Mouse (Mus musculus): ENCODE data around the gene Gramd1b. TPM values are rescaled to one million over a fixed set of nuclear protein-coding genes. Genes with fewer than 3 reads are reported as not detected.
A peak's percentile ranks its signal among the peaks of the same experiment; 100 is the strongest.

Gene Gramd1b
- polyA plus RNA-seq, 1 experiment from 2014 or later, result 1.3 TPM

DNA sequence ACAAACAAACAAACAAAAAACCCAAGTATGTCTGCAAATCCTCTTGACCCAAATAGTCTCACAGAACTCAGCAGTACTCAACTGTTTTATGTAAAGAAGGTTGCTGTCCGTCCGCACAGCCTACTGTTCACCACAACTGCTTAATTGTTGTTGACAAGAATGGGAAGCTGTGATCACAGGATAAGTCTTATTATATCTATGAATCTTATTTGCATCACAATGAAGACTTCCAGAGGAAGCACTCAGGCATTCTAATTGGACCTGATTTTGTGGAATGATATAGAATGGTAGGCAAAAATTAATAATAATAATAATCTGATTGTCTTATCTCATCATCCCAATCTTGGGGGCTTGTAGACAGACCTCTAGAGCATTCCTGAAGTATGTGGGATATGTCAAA lies 181.1 kb downstream of the Gramd1b start:
- H3K27me3 ChIP-seq (ENCODE audit: control insufficient read depth, insufficient read depth, low read depth, low read length), result no peaks in the 10 kb centered on the region
- 62% methylated on average over 2 of the region's 2 CpGs for WGBS (ENCODE audit: insufficient replicate concordance)
- no peak for ATAC-seq (ENCODE audit: low read depth)

DNA sequence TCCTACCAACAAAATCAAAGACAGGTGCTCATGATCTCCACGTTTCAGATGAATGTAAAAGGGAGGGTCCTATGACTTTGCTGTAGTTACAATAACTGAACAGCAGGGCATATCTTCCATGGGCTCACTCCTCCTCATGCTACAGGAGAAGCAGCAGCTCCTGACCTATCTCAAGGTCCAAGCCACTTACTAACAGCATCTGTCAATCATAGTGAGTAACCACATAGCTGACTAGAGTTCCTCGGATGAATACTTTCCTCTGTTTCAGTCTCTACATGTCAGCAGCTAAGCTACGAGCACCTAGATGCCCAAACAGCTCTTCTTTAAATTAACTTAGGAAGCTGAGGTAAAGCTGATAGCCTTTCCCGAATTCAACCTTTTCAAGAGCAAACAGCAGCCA lies 181.6 kb downstream of the Gramd1b start:
- 36% methylated on average over 4 of the region's 4 CpGs for WGBS (ENCODE audit: insufficient replicate concordance)
- no peak overlapping the region for H3K27ac ChIP-seq (ENCODE audit: low read length)
- no peak overlapping the region for H3K4me3 ChIP-seq (ENCODE audit: low read depth, low read length)
- H3K36me3 ChIP-seq (ENCODE audit: control insufficient read depth, insufficient read depth), result no peaks in the 10 kb centered on the region
- no peak overlapping the region for H3K9ac ChIP-seq (ENCODE audit: low read depth, low read length)
- no peaks in the 10 kb centered on the region for H3K4me1 ChIP-seq (ENCODE audit: control insufficient read depth, low read depth, low read length)
- H3K4me2 ChIP-seq (ENCODE audit: low read depth, low read length), result no peak overlapping the region
- H3K9me3 ChIP-seq (replicated peaks; ENCODE audit: control insufficient read depth, low read length), result no peaks in the 10 kb centered on the region
- ATAC-seq (ENCODE audit: low read depth), result no peak
- no peaks in the 10 kb centered on the region for H3K27me3 ChIP-seq (ENCODE audit: control insufficient read depth, insufficient read depth, low read depth, low read length)

More for the DNA sequence above, 181.1 kb downstream of the Gramd1b start:
- H3K4me3 ChIP-seq (ENCODE audit: low read depth, low read length), result no peak overlapping the region
- no peaks in the 10 kb centered on the region for H3K36me3 ChIP-seq (ENCODE audit: control insufficient read depth, insufficient read depth)
- H3K9ac ChIP-seq (ENCODE audit: low read depth, low read length), result no peak overlapping the region
- no peak overlapping the region for H3K27ac ChIP-seq (ENCODE audit: low read length)
- H3K4me1 ChIP-seq (ENCODE audit: control insufficient read depth, low read depth, low read length), result no peaks in the 10 kb centered on the region
- H3K4me2 ChIP-seq (ENCODE audit: low read depth, low read length), result no peak overlapping the region
- no peaks in the 10 kb centered on the region for H3K9me3 ChIP-seq (replicated peaks; ENCODE audit: control insufficient read depth, low read length)

DNA sequence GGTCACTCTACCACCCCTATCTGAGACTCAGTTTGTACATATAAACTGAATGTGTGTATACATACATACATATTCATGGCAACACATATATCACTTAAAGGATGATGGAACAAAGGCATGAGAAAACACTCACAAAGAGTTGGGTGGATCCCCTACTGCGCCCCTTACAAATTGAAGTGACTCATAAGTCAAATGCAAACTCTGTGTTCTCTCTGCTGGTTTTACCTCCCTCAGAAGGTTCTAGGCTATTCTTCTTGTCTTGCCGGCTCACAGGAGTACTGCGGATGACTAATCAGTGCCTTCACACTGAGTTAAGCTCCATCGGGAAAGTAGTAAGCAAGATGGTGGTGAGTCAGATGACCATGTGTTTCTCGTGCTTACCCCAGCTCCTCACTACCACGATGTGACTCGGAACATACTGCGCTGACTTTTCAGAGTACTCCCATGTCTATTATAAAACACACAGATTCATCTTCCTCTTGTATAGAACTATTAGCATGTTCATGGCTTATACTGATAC lies 182.4 kb downstream of the Gramd1b start:
- H3K4me1 ChIP-seq (ENCODE audit: control insufficient read depth, low read depth, low read length), result no peaks in the 10 kb centered on the region
- no peaks in the 10 kb centered on the region for H3K36me3 ChIP-seq (ENCODE audit: control insufficient read depth, insufficient read depth)
- H3K9ac ChIP-seq (ENCODE audit: low read depth, low read length), result no peak overlapping the region
- no peaks in the 10 kb centered on the region for H3K27me3 ChIP-seq (ENCODE audit: control insufficient read depth, insufficient read depth, low read depth, low read length)
- H3K4me3 ChIP-seq (ENCODE audit: low read depth, low read length), result no peak overlapping the region
- WGBS (ENCODE audit: insufficient replicate concordance), result 80% methylated on average over 8 of the region's 8 CpGs
- ATAC-seq (ENCODE audit: low read depth), result no peak
- no peaks in the 10 kb centered on the region for H3K9me3 ChIP-seq (replicated peaks; ENCODE audit: control insufficient read depth, low read length)
- no peak overlapping the region for H3K27ac ChIP-seq (ENCODE audit: low read length)
- H3K4me2 ChIP-seq (ENCODE audit: low read depth, low read length), result no peak overlapping the region

DNA sequence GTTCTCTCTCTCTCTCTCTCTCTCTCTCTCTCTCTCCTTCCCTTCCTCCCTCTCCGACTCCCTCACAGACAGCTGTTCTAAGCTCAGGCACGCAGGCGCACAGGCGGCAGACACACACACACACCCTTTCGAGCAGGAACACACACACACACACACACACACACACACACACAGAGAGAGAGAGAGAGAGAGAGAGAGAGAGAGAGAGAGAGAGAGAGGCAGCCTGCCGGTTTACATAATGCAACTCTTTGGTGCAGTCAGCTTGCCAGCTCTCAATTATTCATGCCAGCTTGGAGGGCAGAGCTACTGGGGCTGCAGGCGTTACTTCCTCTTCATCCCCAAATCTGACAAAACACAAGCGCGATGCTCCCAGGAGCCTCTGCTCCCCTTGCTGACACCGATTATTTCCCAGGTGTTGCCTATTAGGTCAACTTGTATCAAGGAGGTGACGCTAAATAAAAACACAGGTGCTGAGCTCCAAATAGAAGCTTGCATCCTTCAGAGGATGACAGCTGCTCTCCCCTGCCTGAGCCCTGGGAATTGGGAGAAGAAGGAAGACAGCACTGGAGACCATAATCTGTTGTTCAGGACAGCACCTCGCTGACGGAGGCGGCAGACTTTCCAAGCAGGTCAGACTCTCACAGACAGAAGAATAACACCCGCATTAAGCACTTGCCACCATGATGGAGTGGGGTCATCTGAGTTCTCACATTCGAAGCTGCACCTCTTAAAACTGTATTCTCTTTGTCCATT lies 184.8 kb downstream of the Gramd1b start:
- no peaks in the 10 kb centered on the region for H3K4me1 ChIP-seq (ENCODE audit: control insufficient read depth, low read depth, low read length)
- no peak for ATAC-seq (ENCODE audit: low read depth)
- peak overlapping the region; percentile 17; the same call in 1 of the 2 replicates for H3K4me2 ChIP-seq (ENCODE audit: low read depth, low read length)
- WGBS (ENCODE audit: insufficient replicate concordance), result 23% methylated on average over 16 of the region's 16 CpGs
- no peak overlapping the region for H3K4me3 ChIP-seq (ENCODE audit: low read depth, low read length)
- H3K9ac ChIP-seq (ENCODE audit: low read depth, low read length), result no peak overlapping the region
- H3K27ac ChIP-seq (ENCODE audit: low read length), result no peak overlapping the region
- no peaks in the 10 kb centered on the region for H3K36me3 ChIP-seq (ENCODE audit: control insufficient read depth, insufficient read depth)
- H3K9me3 ChIP-seq (replicated peaks; ENCODE audit: control insufficient read depth, low read length), result no peaks in the 10 kb centered on the region
- no peaks in the 10 kb centered on the region for H3K27me3 ChIP-seq (ENCODE audit: control insufficient read depth, insufficient read depth, low read depth, low read length)

DNA sequence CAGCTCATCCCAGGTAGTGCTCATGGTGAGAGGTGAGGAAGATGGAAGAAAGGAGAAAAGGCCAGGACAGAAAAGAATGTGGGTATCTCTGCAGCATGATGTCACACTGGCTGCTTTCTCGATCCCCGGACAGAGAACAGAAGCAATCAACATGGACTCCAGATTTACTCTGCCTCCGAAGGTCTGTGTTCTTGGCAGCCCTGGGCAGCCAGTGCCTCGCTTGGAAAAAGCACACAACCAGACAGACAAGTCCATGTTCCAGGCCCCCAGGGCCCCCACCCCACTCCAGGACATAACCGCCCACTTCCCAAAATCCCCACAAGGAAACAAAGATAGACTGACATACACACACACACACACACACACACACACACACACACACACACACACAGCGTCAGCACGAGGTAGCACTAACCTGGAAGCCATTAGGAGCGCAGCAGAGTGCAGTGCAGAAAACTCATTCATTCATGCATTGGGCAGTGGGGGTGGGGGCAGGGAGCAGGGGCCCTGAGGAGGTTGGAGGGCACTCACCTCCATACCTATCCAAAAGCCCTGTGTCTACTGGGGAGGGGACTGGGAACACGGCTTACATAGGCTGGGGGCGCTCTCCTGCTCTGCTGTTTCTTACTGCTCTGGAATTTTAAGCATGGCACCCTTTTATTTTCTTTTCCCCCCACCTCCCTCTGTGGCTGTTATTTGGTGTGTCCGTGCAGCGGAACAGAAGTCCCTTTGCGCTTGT lies 185.5 kb downstream of the Gramd1b start:
- H3K4me3 ChIP-seq (ENCODE audit: low read depth, low read length), result no peak overlapping the region
- H3K4me1 ChIP-seq (ENCODE audit: control insufficient read depth, low read depth, low read length), result no peaks in the 10 kb centered on the region
- no peaks in the 10 kb centered on the region for H3K36me3 ChIP-seq (ENCODE audit: control insufficient read depth, insufficient read depth)
- no peaks in the 10 kb centered on the region for H3K27me3 ChIP-seq (ENCODE audit: control insufficient read depth, insufficient read depth, low read depth, low read length)
- H3K27ac ChIP-seq (ENCODE audit: low read length), result no peak overlapping the region
- peak overlapping the region; percentile 17 for H3K4me2 ChIP-seq (ENCODE audit: low read depth, low read length)
- 37% methylated on average over 12 of the region's 13 CpGs for WGBS (ENCODE audit: insufficient replicate concordance)
- H3K9ac ChIP-seq (ENCODE audit: low read depth, low read length), result no peak overlapping the region
- H3K9me3 ChIP-seq (replicated peaks; ENCODE audit: control insufficient read depth, low read length), result no peaks in the 10 kb centered on the region
- ATAC-seq (ENCODE audit: low read depth), result no peak

DNA sequence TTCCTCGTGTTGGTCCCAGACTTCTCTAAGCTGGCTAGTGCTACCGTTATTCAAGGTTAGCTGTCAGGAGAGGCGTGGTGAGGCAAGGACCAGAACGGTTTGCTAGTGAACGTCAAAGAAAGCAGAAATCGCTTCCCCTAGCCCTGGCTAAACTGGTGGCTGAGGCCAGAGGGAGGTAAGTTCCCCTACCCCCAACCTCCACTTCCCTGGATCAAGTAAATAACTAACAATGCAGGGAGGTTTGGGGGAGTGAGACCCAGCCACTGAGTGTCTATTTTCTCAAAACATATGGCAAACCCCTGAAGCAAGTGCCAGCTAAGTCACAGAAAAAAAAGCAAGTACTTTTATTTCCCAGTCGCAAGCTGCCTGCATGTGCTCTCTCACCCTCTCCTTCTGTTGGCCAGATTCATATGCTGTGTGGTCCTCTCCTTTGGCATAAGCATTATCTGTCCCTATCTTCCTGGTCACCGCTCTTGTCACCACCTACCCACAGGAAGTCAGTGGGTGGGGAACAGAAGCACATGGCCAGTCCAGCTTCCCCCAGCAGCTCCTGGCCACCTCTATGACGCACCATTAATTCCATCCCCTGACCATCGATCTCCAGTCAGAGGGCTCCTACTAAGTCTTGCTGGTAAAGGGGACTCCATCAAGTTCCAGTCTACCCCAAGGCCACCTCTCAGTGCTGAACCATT lies 186.2 kb downstream of the Gramd1b start:
- Histone ChIP-seq H3K4me3 (ENCODE audit: low read depth, low read length) (no peak overlapping the region), H3K4me2 (ENCODE audit: low read depth, low read length) (no peak overlapping the region), H3K36me3 (ENCODE audit: control insufficient read depth, insufficient read depth) (no peaks in the 10 kb centered on the region), H3K4me1 (ENCODE audit: control insufficient read depth, low read depth, low read length) (no peaks in the 10 kb centered on the region), H3K27me3 (ENCODE audit: control insufficient read depth, insufficient read depth, low read depth, low read length) (no peaks in the 10 kb centered on the region), H3K9ac (ENCODE audit: low read depth, low read length) (no peak overlapping the region), H3K27ac (ENCODE audit: low read length) (no peak overlapping the region), H3K9me3 (replicated peaks; ENCODE audit: control insufficient read depth, low read length) (no peaks in the 10 kb centered on the region)
- no peak for ATAC-seq (ENCODE audit: low read depth)
- 21% methylated on average over 10 of the region's 10 CpGs for WGBS (ENCODE audit: insufficient replicate concordance)

DNA sequence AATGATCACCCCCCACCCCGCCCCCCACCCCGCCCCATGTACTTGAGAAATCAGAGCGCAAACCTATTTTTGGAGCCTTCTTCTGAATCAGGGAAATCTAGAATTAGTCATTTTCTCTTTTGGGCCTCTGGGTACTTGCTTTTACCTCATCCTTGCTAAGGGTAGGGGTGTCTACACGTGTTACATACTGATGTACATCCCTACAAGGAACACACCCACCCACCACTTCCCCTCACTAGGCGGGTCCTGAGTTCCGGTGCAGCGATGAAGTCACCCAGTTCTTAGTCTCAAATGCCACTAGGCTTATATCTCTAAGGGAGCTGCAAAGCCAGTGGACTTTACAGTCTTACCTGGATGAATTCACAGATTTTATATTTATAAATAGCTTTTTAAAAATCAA lies 187.4 kb downstream of the Gramd1b start:
- ATAC-seq (ENCODE audit: low read depth), result no peak
- H3K4me3 ChIP-seq (ENCODE audit: low read depth, low read length), result no peak overlapping the region
- H3K36me3 ChIP-seq (ENCODE audit: control insufficient read depth, insufficient read depth), result no peaks in the 10 kb centered on the region

DNA sequence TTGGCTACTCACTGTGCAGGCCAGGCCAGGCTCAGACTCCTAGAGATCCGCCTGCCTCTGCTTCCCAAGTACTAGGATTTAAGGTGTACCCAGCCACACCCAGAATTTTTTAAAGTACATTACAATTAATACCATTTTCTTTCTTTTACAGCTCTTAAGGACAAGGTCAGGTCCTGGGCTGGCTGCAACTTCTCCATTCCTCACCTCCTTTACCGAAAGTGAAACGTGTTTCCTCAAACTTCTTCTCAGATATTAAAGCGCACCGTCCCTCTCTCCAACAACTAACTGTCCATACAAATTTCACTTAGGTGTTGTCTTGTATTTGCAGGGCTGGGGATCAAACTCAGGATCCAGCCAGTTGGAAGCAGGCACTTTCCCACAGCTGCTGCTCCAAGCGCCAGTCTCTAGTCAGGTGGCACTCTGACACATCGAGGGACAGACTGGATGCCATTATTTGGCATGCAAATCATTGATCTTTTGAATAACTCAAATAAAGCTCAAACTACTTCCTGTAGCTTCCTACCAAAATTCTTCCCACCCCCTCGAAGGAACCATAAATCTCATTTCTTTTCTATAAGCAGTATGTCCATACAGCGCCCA lies 188.0 kb downstream of the Gramd1b start:
- ATAC-seq (ENCODE audit: low read depth), result no peak
- 65% methylated on average over 9 of the region's 9 CpGs for WGBS (ENCODE audit: insufficient replicate concordance)
- no peak overlapping the region for H3K27ac ChIP-seq (ENCODE audit: low read length)
- no peaks in the 10 kb centered on the region for H3K4me1 ChIP-seq (ENCODE audit: control insufficient read depth, low read depth, low read length)
- H3K36me3 ChIP-seq (ENCODE audit: control insufficient read depth, insufficient read depth), result no peaks in the 10 kb centered on the region
- H3K9me3 ChIP-seq (replicated peaks; ENCODE audit: control insufficient read depth, low read length), result no peaks in the 10 kb centered on the region
- H3K9ac ChIP-seq (ENCODE audit: low read depth, low read length), result no peak overlapping the region
- no peaks in the 10 kb centered on the region for H3K27me3 ChIP-seq (ENCODE audit: control insufficient read depth, insufficient read depth, low read depth, low read length)
- no peak overlapping the region for H3K4me3 ChIP-seq (ENCODE audit: low read depth, low read length)
- H3K4me2 ChIP-seq (ENCODE audit: low read depth, low read length), result no peak overlapping the region

More for the DNA sequence above, 187.4 kb downstream of the Gramd1b start:
- Histone ChIP-seq H3K4me2 (ENCODE audit: low read depth, low read length) (no peak overlapping the region), H3K9me3 (replicated peaks; ENCODE audit: control insufficient read depth, low read length) (no peaks in the 10 kb centered on the region), H3K27me3 (ENCODE audit: control insufficient read depth, insufficient read depth, low read depth, low read length) (no peaks in the 10 kb centered on the region), H3K4me1 (ENCODE audit: control insufficient read depth, low read depth, low read length) (no peaks in the 10 kb centered on the region), H3K9ac (ENCODE audit: low read depth, low read length) (no peak overlapping the region), H3K27ac (ENCODE audit: low read length) (no peak overlapping the region)
- 56% methylated on average over 7 of the region's 7 CpGs for WGBS (ENCODE audit: insufficient replicate concordance)

Data from liver, embryonic 16.5 days (tissue).